Comparison of ENCODE assay signal across 15 mouse cellular contexts in the genomic region with DNA sequence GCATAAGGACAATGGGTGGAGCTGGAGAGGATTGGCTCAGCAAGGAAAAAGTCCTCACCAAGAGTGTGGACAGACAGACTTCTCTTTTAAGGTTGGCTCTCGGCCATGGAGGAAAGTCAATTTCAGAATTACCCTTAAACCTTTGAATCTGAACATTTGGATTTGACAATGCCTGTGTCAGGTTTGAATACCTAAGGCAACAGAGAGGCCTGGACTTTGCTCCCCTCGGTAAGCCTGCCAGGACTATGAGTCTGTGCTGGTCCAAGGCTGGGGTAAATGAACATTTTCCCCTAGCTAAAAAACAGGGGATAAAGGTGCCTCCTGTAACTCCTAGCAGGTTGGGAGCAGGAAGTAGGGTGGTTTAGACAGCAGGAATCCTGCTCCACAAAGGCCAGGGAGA.
DNase-seq lines count a peak whose midpoint lies in the region; ATAC-seq and TF ChIP-seq lines count a peak whose summit lies in the region.
"Had no signal": no experiment of that assay in that cellular context is flagged by ENCODE, and none has a peak within 500 bp of the region (broad histone marks: within the 10 kb centered on the region; RNA-seq: fewer than 3 reads in every experiment).

No protein-coding gene starts in this region.

- no peaks in the 10 kb centered on the region for H3K9me3 ChIP-seq in kidney, embryonic 14.5 days (ENCODE audit: control insufficient read depth, low read length)
- no peaks in the 10 kb centered on the region for H3K9me3 ChIP-seq in embryonic facial prominence, embryonic 15.5 days (replicated peaks)
- H3K9me3 ChIP-seq in stomach, embryonic 15.5 days, result no peaks in the 10 kb centered on the region
- H3K9me3 ChIP-seq in heart, embryonic 12.5 days (replicated peaks), result 0 out of 2 replicates have a peak, but pooled peaks cover 5% of the 10 kb centered on the region
- H3K9me3 ChIP-seq: forebrain, embryonic 12.5 days; hindbrain, embryonic 15.5 days had no signal

- H3K27me3 ChIP-seq in kidney, adult 2 months (replicated peaks; ENCODE audit: control insufficient read depth, insufficient read depth, low read length), result no peaks in the 10 kb centered on the region
- no peaks in the 10 kb centered on the region for H3K27me3 ChIP-seq in kidney, embryonic 14.5 days (ENCODE audit: control insufficient read depth, insufficient read depth, low read length)
- no peaks in the 10 kb centered on the region for H3K27me3 ChIP-seq in embryonic facial prominence, embryonic 15.5 days
- H3K27me3 ChIP-seq in stomach, embryonic 15.5 days (replicated peaks), result no peaks in the 10 kb centered on the region
- no peaks in the 10 kb centered on the region; the same call in 1 of the 2 replicates for H3K27me3 ChIP-seq in heart, embryonic 12.5 days (replicated peaks)
- H3K27me3 ChIP-seq: forebrain, embryonic 12.5 days; hindbrain, embryonic 15.5 days had no signal

- no peak for TF ChIP-seq CTCF in kidney, adult 2 months (conservative IDR thresholded peaks at IDR 0.05; ENCODE audit: insufficient read depth, insufficient read length, low read depth, low read length)

- peak; percentile 92 for DNase-seq in kidney, adult 2 months
- peak; percentile 92 for DNase-seq in kidney, adult 9 months
- DNase-seq in spleen, postnatal 14 days (ENCODE audit: low spot score in 2 of 2), result no peak
- DNase-seq: adrenal gland, postnatal 25 days; cerebellum, adult 9-10 months; gastrocnemius, postnatal 25 days; liver; right cerebral cortex, postnatal 14 days; thymus, adult 18-20 months had no signal

- H3K4me3 ChIP-seq in kidney, adult 2 months (ENCODE audit: insufficient read depth, low read depth, low read length), result no peak overlapping the region
- no peak overlapping the region for H3K4me3 ChIP-seq in kidney, embryonic 14.5 days (ENCODE audit: low read length)
- no peak overlapping the region for H3K4me3 ChIP-seq in embryonic facial prominence, embryonic 15.5 days (replicated peaks)
- no peak overlapping the region for H3K4me3 ChIP-seq in stomach, embryonic 15.5 days (replicated peaks)
- H3K4me3 ChIP-seq in heart, embryonic 12.5 days, result no peak overlapping the region
- H3K4me3 ChIP-seq: forebrain, embryonic 12.5 days; hindbrain, embryonic 15.5 days had no signal

- H3K36me3 ChIP-seq in kidney, adult 2 months (ENCODE audit: control insufficient read depth, insufficient read depth, low read length), result no peaks in the 10 kb centered on the region
- H3K36me3 ChIP-seq in kidney, embryonic 14.5 days (ENCODE audit: control insufficient read depth, insufficient read depth, low read length), result no peaks in the 10 kb centered on the region
- H3K36me3 ChIP-seq in embryonic facial prominence, embryonic 15.5 days, result no peaks in the 10 kb centered on the region
- H3K36me3 ChIP-seq in stomach, embryonic 15.5 days, result no peaks in the 10 kb centered on the region
- H3K36me3 ChIP-seq in heart, embryonic 12.5 days, result no peaks in the 10 kb centered on the region
- H3K36me3 ChIP-seq: forebrain, embryonic 12.5 days; hindbrain, embryonic 15.5 days had no signal

- no peak overlapping the region for H3K4me2 ChIP-seq in kidney, embryonic 14.5 days (replicated peaks; ENCODE audit: low read depth, low read length)
- no peak overlapping the region for H3K4me2 ChIP-seq in embryonic facial prominence, embryonic 15.5 days (replicated peaks)
- no peak overlapping the region for H3K4me2 ChIP-seq in stomach, embryonic 15.5 days
- H3K4me2 ChIP-seq in heart, embryonic 12.5 days, result no peak overlapping the region
- H3K4me2 ChIP-seq: forebrain, embryonic 12.5 days; hindbrain, embryonic 15.5 days had no signal

- TF ChIP-seq POLR2A in kidney, adult 2 months (IDR thresholded peaks at IDR 0.05; ENCODE audit: low read depth, low read length), result no peak

- WGBS in kidney, adult 2 months, result 61% methylated on average over 2 of the region's 2 CpGs
- 83% methylated on average over 2 of the region's 2 CpGs for WGBS in kidney, embryonic 14.5 days
- WGBS in embryonic facial prominence, embryonic 15.5 days, result 70% methylated on average over 2 of the region's 2 CpGs
- WGBS in stomach, embryonic 15.5 days, result 67% methylated on average over 2 of the region's 2 CpGs
- 77% methylated on average over 2 of the region's 2 CpGs for WGBS in heart, embryonic 12.5 days

- H3K9ac ChIP-seq in kidney, embryonic 14.5 days (ENCODE audit: low read depth, low read length), result no peak overlapping the region
- no peak overlapping the region for H3K9ac ChIP-seq in embryonic facial prominence, embryonic 15.5 days
- H3K9ac ChIP-seq in stomach, embryonic 15.5 days, result no peak overlapping the region
- no peak overlapping the region for H3K9ac ChIP-seq in heart, embryonic 12.5 days
- H3K9ac ChIP-seq: forebrain, embryonic 12.5 days; hindbrain, embryonic 15.5 days had no signal

- ATAC-seq in kidney, embryonic 14.5 days (ENCODE audit: low FRiP score, low TSS enrichment), result no peak
- no peak for ATAC-seq in embryonic facial prominence, embryonic 15.5 days (ENCODE audit: insufficient number of reproducible peaks, low FRiP score, low TSS enrichment, low read depth)
- ATAC-seq in stomach, embryonic 15.5 days (ENCODE audit: insufficient read depth, low FRiP score, low read depth), result no peak
- no peak for ATAC-seq in heart, embryonic 12.5 days (ENCODE audit: insufficient number of reproducible peaks, low FRiP score)

- peaks cover 21% of the 10 kb centered on the region for H3K4me1 ChIP-seq in kidney, adult 2 months (ENCODE audit: control insufficient read depth, insufficient read depth, low read length)
- H3K4me1 ChIP-seq in kidney, embryonic 14.5 days (ENCODE audit: control insufficient read depth, insufficient read depth, low read length), result peaks cover 9% of the 10 kb centered on the region
- peaks cover 29% of the 10 kb centered on the region for H3K4me1 ChIP-seq in embryonic facial prominence, embryonic 15.5 days
- peaks cover 14% of the 10 kb centered on the region for H3K4me1 ChIP-seq in stomach, embryonic 15.5 days
- peaks cover 24% of the 10 kb centered on the region for H3K4me1 ChIP-seq in heart, embryonic 12.5 days (replicated peaks)

- peak overlapping the region; percentile 95 for H3K27ac ChIP-seq in kidney, adult 2 months (ENCODE audit: insufficient read depth, low read depth, low read length)
- H3K27ac ChIP-seq in kidney, embryonic 14.5 days (ENCODE audit: low read depth, low read length), result no peak overlapping the region
- H3K27ac ChIP-seq in embryonic facial prominence, embryonic 15.5 days (replicated peaks), result peak overlapping the region; percentile 48
- H3K27ac ChIP-seq in stomach, embryonic 15.5 days, result peak overlapping the region; percentile 23
- H3K27ac ChIP-seq in heart, embryonic 12.5 days (ENCODE audit: poor library complexity, severe bottlenecking), result no peak overlapping the region
- H3K27ac ChIP-seq: forebrain, embryonic 12.5 days; hindbrain, embryonic 15.5 days had no signal

Comparison
In these comparisons a context has a peak if more than half of its experiments do, and no peak if none do; other contexts are left out.
1. H3K27ac ChIP-seq: peak in kidney, adult 2 months (single experiment), embryonic facial prominence, embryonic 15.5 days (single experiment) and stomach, embryonic 15.5 days (single experiment); none in kidney, embryonic 14.5 days (single experiment) and heart, embryonic 12.5 days (single experiment).
2. DNase-seq: peak in kidney, adult 2 months (single experiment) and kidney, adult 9 months (single experiment); none in spleen, postnatal 14 days (0 of 2).